Comparison of ENCODE assay signal across 8 mouse cellular contexts in the genomic region with DNA sequence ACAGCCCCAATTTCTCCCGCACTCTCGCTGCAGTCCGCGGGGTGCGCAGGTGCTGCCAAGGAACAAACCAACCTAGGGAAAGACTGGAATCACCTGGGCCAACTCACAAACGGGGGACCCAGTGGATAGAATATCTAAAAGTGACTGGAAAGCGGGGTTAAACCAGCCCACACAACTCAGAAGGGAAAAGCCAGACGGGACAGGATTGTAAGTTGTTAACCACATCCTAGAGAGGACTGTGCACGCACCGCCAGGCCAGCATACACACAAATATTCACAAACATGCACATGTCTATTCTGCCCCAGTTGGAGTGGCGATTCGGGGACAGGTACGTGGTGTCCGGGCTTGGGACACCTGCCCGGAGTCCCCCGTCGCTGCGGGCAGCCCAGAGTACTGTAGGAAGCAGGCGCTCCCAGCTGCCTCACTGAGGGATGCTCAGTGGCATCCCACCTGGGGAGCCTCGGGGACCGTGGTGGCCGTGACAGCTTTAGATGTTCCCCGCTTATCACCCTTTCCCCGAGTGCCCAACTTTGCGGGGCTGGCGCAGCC. TPM values are rescaled to one million over a fixed set of nuclear protein-coding genes. Genes with fewer than 3 reads are reported as not detected.
A peak's percentile ranks its signal among the peaks of the same experiment; 100 is the strongest.
DNase-seq lines count a peak whose midpoint lies in the region; ATAC-seq and TF ChIP-seq lines count a peak whose summit lies in the region.

No protein-coding gene starts in this region.

- H3K27ac ChIP-seq in spleen, adult 2 months (ENCODE audit: insufficient read depth, low read length), result no peak overlapping the region
- H3K27ac ChIP-seq in forebrain, embryonic 14.5 days (ENCODE audit: low read depth, low read length), result no peak overlapping the region
- no peak overlapping the region for H3K27ac ChIP-seq in limb, embryonic 14.5 days (replicated peaks; ENCODE audit: low read depth, low read length)
- peak overlapping the region; percentile 70; the same call in 1 of the 2 replicates for H3K27ac ChIP-seq in neural tube, embryonic 15.5 days (replicated peaks)

- 2% methylated on average over 26 of the region's 26 CpGs for WGBS in spleen, adult 2 months
- 1% methylated on average over 26 of the region's 26 CpGs for WGBS in forebrain, embryonic 14.5 days
- WGBS in limb, embryonic 14.5 days, result under 1% methylated on average over 26 of the region's 26 CpGs
- under 1% methylated on average over 26 of the region's 26 CpGs for WGBS in neural tube, embryonic 15.5 days

- H3K9ac ChIP-seq in forebrain, embryonic 14.5 days (ENCODE audit: low read length), result peak overlapping the region; percentile 78
- H3K9ac ChIP-seq in limb, embryonic 14.5 days (ENCODE audit: low read depth, low read length, severe bottlenecking), result peak overlapping the region; percentile 81
- H3K9ac ChIP-seq in neural tube, embryonic 15.5 days (replicated peaks), result peak overlapping the region; percentile 79

- peaks cover 13% of the 10 kb centered on the region; the same call in 1 of the 2 replicates for H3K27me3 ChIP-seq in spleen, adult 2 months (ENCODE audit: control insufficient read depth, insufficient read depth, low read length)
- H3K27me3 ChIP-seq in forebrain, embryonic 14.5 days (replicated peaks; ENCODE audit: control insufficient read depth, insufficient read depth, low read length), result 0 out of 2 replicates have a peak, but pooled peaks cover 12% of the 10 kb centered on the region
- H3K27me3 ChIP-seq in limb, embryonic 14.5 days (ENCODE audit: control insufficient read depth, insufficient read depth, low read length), result no peaks in the 10 kb centered on the region
- H3K27me3 ChIP-seq in neural tube, embryonic 15.5 days (replicated peaks), result 0 out of 2 replicates have a peak, but pooled peaks cover 6% of the 10 kb centered on the region

- peak overlapping the region; percentile 94 for H3K4me2 ChIP-seq in forebrain, embryonic 14.5 days (ENCODE audit: low read length)
- peak overlapping the region; percentile 85 for H3K4me2 ChIP-seq in limb, embryonic 14.5 days (replicated peaks; ENCODE audit: low read depth, low read length, severe bottlenecking)
- H3K4me2 ChIP-seq in neural tube, embryonic 15.5 days, result peak overlapping the region; percentile 94

- peaks cover 10% of the 10 kb centered on the region for H3K4me1 ChIP-seq in spleen, adult 2 months (ENCODE audit: control insufficient read depth, insufficient read depth, insufficient read length)
- H3K4me1 ChIP-seq in forebrain, embryonic 14.5 days (ENCODE audit: control insufficient read depth, insufficient read depth, low read length), result peaks cover 3% of the 10 kb centered on the region; the same call in 1 of the 2 replicates
- peaks cover 14% of the 10 kb centered on the region; the same call in 1 of the 2 replicates for H3K4me1 ChIP-seq in limb, embryonic 14.5 days (ENCODE audit: control insufficient read depth, insufficient read depth, low read length)
- H3K4me1 ChIP-seq in neural tube, embryonic 15.5 days, result peaks cover 21% of the 10 kb centered on the region

- DNase-seq in embryo, embryonic 11 days, result peak; percentile 29
- DNase-seq in embryo, embryonic 9.5 days (ENCODE audit: extremely low spot score), result no peak
- no peak for DNase-seq in spleen, adult 2 months (ENCODE audit: low read depth in 1 of 2, low spot score in 2 of 2)
- no peak for DNase-seq in spleen, adult 12 weeks (ENCODE audit: low spot score)
- peak; percentile 10 for DNase-seq in forebrain, embryonic 14.5 days (ENCODE audit: low spot score)
- no peak for DNase-seq in limb, embryonic 14.5 days (ENCODE audit: low spot score)
- DNase-seq in layer of hippocampus, adult 9-11 months, result no peak

- peak; percentile 42 for ATAC-seq in forebrain, embryonic 14.5 days
- ATAC-seq in limb, embryonic 14.5 days (ENCODE audit: low FRiP score, low read depth), result 0 out of 2 replicates have a peak, but pooled peaks have one; percentile 1
- ATAC-seq in neural tube, embryonic 15.5 days (ENCODE audit: low FRiP score), result peak; percentile 48

- H3K36me3 ChIP-seq in spleen, adult 2 months (ENCODE audit: control insufficient read depth, insufficient read depth, low read length), result no peaks in the 10 kb centered on the region
- H3K36me3 ChIP-seq in forebrain, embryonic 14.5 days (ENCODE audit: control insufficient read depth, insufficient read depth, low read length), result no peaks in the 10 kb centered on the region
- H3K36me3 ChIP-seq in limb, embryonic 14.5 days (ENCODE audit: control insufficient read depth, insufficient read depth, low read length), result no peaks in the 10 kb centered on the region
- H3K36me3 ChIP-seq in neural tube, embryonic 15.5 days, result no peaks in the 10 kb centered on the region

- no peak for TF ChIP-seq POLR2A in spleen, adult 2 months (IDR thresholded peaks at IDR 0.05; ENCODE audit: low read depth, low read length)
- TF ChIP-seq POLR2A in limb, embryonic 14.5 days (IDR thresholded peaks at IDR 0.05; ENCODE audit: borderline replicate concordance, extremely low read depth, insufficient read depth, insufficient read length), result no peak

- no peaks in the 10 kb centered on the region for H3K9me3 ChIP-seq in forebrain, embryonic 14.5 days (replicated peaks; ENCODE audit: control insufficient read depth, low read length)
- 0 out of 2 replicates have a peak, but pooled peaks cover 4% of the 10 kb centered on the region for H3K9me3 ChIP-seq in limb, embryonic 14.5 days (ENCODE audit: control insufficient read depth, low read length)
- no peaks in the 10 kb centered on the region for H3K9me3 ChIP-seq in neural tube, embryonic 15.5 days (replicated peaks)

- TF ChIP-seq CTCF in spleen, adult 2 months (IDR thresholded peaks at IDR 0.05; ENCODE audit: extremely low read depth, insufficient read depth, insufficient read length, insufficient replicate concordance), result no peak

- H3K4me3 ChIP-seq in spleen, adult 2 months (ENCODE audit: extremely low read depth, insufficient read depth, insufficient read length), result peak overlapping the region; percentile 83
- peak overlapping the region; percentile 74 for H3K4me3 ChIP-seq in forebrain, embryonic 14.5 days (ENCODE audit: low read depth, low read length)
- peak overlapping the region; percentile 84 for H3K4me3 ChIP-seq in limb, embryonic 14.5 days (replicated peaks; ENCODE audit: low read length)
- H3K4me3 ChIP-seq in neural tube, embryonic 15.5 days (replicated peaks), result peak overlapping the region; percentile 93

RNA-seq across cellular contexts. Expression of a gene that starts 1.0 kb away (rescaled TPM):
- 1.9 and 2.2 TPM in 2 replicates for polyA plus RNA-seq in spleen, adult 2 months (2012; rRNA removed)
- polyA plus RNA-seq in forebrain, embryonic 14.5 days (2014; fragmentation: Nextera tagmentation; extraction: Ambion mirVana), result 5.8 and 6.8 TPM in 2 replicates
- polyA plus RNA-seq in limb, embryonic 14.5 days (2012; rRNA removed), result 9.9 and 11.5 TPM in 2 replicates
- polyA plus RNA-seq in limb, embryonic 14.5 days (2014; fragmentation: Nextera tagmentation; extraction: Ambion mirVana), result 14.5 and 16.2 TPM in 2 replicates
- polyA plus RNA-seq in neural tube, embryonic 15.5 days (2015; fragmentation: Nextera tagmentation; extraction: Ambion mirVana), result 11.2 and 11.3 TPM in 2 replicates

Comparison
In these comparisons a context has a peak if more than half of its experiments do, and no peak if none do; other contexts are left out.
1. DNase-seq: peak in embryo, embryonic 11 days (single experiment) and forebrain, embryonic 14.5 days (single experiment); none in embryo, embryonic 9.5 days (single experiment), spleen, adult 2 months (0 of 2), spleen, adult 12 weeks (single experiment), limb, embryonic 14.5 days (single experiment) and layer of hippocampus, adult 9-11 months (single experiment).
2. Peak in every context shown above with its lines, with median percentiles within 50 percentile points of each other: H3K4me3 ChIP-seq, ATAC-seq, H3K4me2 ChIP-seq and H3K9ac ChIP-seq.